8 mouse cellular contexts compared by ENCODE assay signal in genomic region chr4:82541894-82542510, GRCm38 (mm10).
DNase-seq lines count a peak whose midpoint lies in the region; ATAC-seq lines count a peak whose summit lies in the region.

No protein-coding gene starts in this region.

- DNase-seq in thymus, postnatal 0 days (ENCODE audit: low spot score) = peak; percentile 10
- DNase-seq in thymus, adult 18-20 months = no peak
- peak; percentile 95 for DNase-seq in embryo, embryonic 10.5 days (ENCODE audit: low spot score)
- peak; percentile 73 for DNase-seq in kidney, adult 18-20 months
- peak; percentile 81 for DNase-seq in left cerebral cortex, postnatal 4 days
- peak; percentile 47 for DNase-seq in testis, postnatal 14 days (ENCODE audit: low spot score)

- WGBS in midbrain, embryonic 15.5 days = 28% methylated on average over 7 of the region's 7 CpGs

- intact Hi-C loops in left cerebral cortex, postnatal 4 days (cut with DNase I) = loop anchor here (2.0 kb wide), 1 partner anchor 977 kb away; no protein-coding TSS in a partner anchor

- no peak overlapping the region for H3K4me2 ChIP-seq in midbrain, embryonic 15.5 days

- H3K4me1 ChIP-seq in midbrain, embryonic 15.5 days = peaks cover 20% of the 10 kb centered on the region

- H3K27me3 ChIP-seq in midbrain, embryonic 15.5 days (replicated peaks) = peaks cover 3% of the 10 kb centered on the region; the same call in 1 of the 2 replicates

- no peak overlapping the region for H3K4me3 ChIP-seq in midbrain, embryonic 15.5 days

- no peaks in the 10 kb centered on the region for H3K36me3 ChIP-seq in midbrain, embryonic 15.5 days (replicated peaks)

- H3K9ac ChIP-seq in midbrain, embryonic 15.5 days = no peak overlapping the region

- H3K9me3 ChIP-seq in midbrain, embryonic 15.5 days = no peaks in the 10 kb centered on the region

- peak; percentile 63 for ATAC-seq in granulocyte monocyte progenitor cell, adult 5-6 weeks (replicated peaks; ENCODE audit: poor library complexity, severe bottlenecking)
- ATAC-seq in midbrain, embryonic 15.5 days (replicated peaks) = peak; percentile 72

- H3K27ac ChIP-seq in midbrain, embryonic 15.5 days = no peak overlapping the region

Comparison
In these comparisons a context has a peak if more than half of its experiments do, and no peak if none do; other contexts are left out.
1. DNase-seq: peak in thymus, postnatal 0 days (single experiment), embryo, embryonic 10.5 days (single experiment), kidney, adult 18-20 months (single experiment), left cerebral cortex, postnatal 4 days (single experiment) and testis, postnatal 14 days (single experiment); none in thymus, adult 18-20 months (0 of 2).